Mouse (Mus musculus) lung, adult 2 months (tissue): ENCODE data around the gene Slc22a18.

Experiments used
- CTCF ChIP-seq: fragments of 200-500 bp; IDR thresholded peaks from 2 replicates; pipeline ENCODE4 v1.5.1; 2011; ENCODE audit warnings: mild to moderate bottlenecking, low read length, control low read depth; ENCODE audit not compliant: insufficient read depth
- POLR2A ChIP-seq: fragments of 200-500 bp; IDR thresholded peaks from 2 replicates; pipeline ENCODE4 v1.6.1; 2011; ENCODE audit warnings: low read depth, mild to moderate bottlenecking, control low read depth, low read length, borderline replicate concordance; ENCODE audit errors: extremely low read depth

GRCm38 (mm10) chr7:143489735-143490134 lies 16.2 kb downstream of the Slc22a18 start:
- TF ChIP-seq CTCF (no peak), POLR2A (no peak)
